Mouse (Mus musculus): ENCODE measurements around the gene F12.
A peak's percentile ranks its signal among the peaks of the same experiment; 100 is the strongest.

F12 gene

DNA sequence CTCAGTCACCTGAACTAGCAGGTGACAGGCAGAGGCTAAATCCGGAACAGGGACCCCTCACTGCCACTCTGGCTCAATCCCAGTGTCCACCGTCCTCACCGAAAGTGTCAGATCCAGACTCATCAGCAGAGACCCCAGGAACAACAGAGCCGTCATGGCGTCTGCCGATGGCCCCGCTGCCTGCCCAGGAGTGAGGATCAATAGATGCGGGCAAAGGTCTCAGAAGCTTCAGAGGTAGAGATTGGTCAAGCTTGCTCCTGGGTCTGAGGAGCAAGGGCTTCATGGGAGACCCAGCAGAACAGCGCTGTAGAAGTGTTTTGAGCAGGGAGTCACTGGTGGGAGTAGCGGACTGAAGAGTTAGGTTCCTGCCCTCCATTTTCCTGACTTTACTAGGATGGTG, at the start of gene F12:
Gene F12, minus strand, starts transcription at position 181 of the 400 bp plus-strand sequence.
- DNase-seq (ENCODE audit: low spot score in 2 of 2): no peak

- no peak for DNase-seq (ENCODE audit: low spot score in 2 of 2)
Observed at GRCm38 (mm10) chr13:55476256-55476655, 49.7 kb upstream of the F12 start.

- DNase-seq (ENCODE audit: low spot score in 2 of 2): no peak
Observed at GRCm38 (mm10) chr13:55475750-55476149, 49.2 kb upstream of the F12 start.

DNA sequence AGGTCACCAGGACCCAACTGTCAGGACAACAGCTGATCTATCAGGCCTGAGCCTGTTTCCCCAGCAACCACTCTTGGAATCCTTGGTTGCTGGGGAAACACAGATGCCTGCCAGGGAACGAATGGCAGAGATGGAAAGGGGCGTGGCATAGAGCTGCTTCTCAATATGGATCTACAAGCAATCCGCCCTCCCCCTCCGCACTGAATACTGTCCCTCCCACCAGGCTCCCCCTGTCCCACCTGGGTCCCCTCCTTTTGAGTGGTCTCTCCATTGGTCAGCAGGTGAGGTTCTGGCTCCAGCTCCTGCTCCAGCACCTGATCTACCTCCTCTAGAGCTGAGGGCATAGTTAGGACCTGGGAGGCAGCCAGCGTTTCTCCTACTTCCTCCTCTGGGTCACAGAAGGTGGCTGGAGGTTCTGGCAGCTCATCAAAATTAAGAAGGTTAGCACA, 48.1 kb upstream of the F12 start:
- DNase-seq (ENCODE audit: low spot score in 2 of 2): no peak

- DNase-seq (ENCODE audit: low spot score in 2 of 2): no peak
Observed at GRCm38 (mm10) chr13:55473961-55474360, 47.4 kb upstream of the F12 start.

GRCm38 (mm10) chr13:55473076-55473831, 46.7 kb upstream of the F12 start:
- DNase-seq (ENCODE audit: low spot score in 2 of 2): no peak

- no peak for DNase-seq (ENCODE audit: low spot score in 2 of 2)
Observed at GRCm38 (mm10) chr13:55472132-55473022, 45.8 kb upstream of the F12 start.

DNA sequence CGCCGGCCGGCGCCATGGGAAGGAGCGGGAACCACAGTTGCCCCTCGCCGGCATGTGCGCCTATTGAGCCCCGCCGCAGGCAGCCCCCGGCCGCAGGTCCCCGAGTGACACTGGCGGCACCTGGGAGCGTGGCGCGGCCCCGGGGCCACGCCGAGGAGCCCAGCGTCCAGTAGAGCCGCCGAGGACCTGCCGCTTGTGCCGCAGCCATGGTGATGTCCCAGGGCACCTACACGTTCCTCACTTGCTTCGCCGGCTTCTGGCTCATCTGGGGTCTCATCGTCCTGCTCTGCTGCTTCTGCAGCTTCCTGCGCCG, 45.2 kb upstream of the F12 start:
- DNase-seq (ENCODE audit: low spot score in 2 of 2): no peak

DNA sequence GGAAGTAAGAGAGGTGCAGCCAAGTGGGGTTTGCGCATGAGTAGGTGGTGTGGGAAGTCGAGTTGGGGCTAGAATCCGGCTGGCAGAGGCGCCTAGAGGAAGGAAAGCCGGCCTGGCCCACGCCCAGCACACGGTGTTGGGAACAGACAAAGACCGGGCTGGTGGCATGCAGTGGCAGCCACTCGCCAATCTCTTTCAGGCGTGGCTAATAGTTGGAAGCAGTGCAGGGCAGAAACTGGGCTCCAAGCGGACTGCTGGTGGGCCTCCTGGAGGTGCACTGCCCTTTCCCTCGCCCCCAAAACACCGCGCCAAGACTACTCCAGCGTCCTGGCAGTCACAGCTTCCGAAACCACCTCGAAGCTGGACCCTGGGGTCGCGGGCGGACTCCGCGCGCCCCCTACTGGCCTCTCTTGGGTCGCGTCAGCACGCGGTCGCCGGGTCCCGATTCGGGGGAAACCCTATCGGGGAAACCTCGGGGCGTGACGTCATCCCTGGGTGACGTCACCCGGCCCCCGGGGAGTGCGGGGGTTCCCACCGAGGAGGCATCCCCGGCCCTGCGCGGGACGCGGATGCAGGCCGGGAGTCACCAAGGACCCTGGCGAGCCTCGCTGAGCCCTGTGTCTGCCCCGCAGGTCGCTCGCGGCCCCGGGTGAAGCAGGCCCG, 44.7 kb upstream of the F12 start:
- DNase-seq (ENCODE audit: low spot score in 2 of 2): peak; percentile 70 to 78

DNA sequence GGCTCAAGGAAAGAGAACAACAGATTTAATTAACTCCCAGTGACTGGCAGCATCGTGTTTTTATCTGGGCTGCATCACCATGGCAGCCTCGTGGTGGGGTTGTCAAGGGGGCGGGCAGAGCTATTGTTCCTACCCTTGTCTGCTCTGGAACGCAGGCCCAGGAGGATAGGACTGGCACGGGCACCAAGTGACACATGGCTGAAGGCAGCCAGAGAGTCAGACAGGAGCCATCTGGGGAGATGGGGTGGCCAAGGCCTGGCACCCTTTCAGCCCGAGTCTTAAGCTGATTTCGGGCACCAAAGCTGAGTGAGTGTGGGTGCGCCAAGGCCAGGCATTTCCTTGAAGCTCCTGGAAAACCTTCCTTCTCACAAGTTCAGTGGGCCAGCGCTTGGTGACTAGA, 43.8 kb upstream of the F12 start:
- no peak for DNase-seq (ENCODE audit: low spot score in 2 of 2)

- no peak for DNase-seq (ENCODE audit: low spot score in 2 of 2)
Observed at GRCm38 (mm10) chr13:55468851-55469560, 42.4 kb upstream of the F12 start.

DNA sequence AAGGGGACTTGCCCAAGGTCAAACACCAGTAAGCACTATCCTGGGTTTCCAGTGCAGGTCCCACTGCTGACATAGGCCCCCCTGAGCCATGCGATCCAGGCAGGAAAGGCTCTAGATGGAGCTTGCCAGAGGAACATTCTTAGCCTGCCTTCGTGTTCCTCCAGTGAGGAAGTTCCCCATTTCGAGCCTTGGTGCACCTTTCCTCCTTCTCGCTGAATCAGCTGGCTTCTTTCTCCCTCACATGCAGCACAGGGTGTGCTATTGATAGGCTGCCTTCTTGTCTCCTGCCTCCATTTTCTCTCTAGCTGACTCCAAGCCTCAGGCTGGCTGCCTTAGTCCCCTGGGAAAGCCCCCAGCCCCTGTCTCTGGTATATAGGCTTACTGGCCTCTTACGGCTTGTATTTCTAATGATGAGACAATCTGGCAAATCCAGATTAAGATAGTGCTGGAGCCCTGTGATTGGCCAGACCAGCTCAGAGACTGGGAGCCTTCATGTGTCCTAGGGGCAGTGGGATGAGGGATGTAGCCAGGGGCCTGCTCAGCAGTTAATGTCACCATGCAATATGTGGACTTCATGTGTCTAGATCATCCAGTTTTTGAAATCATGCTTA, 39.3 kb upstream of the F12 start:
- no peak for DNase-seq (ENCODE audit: low spot score in 2 of 2)

- DNase-seq (ENCODE audit: low spot score in 2 of 2): no peak
Observed at GRCm38 (mm10) chr13:55465184-55465583, 38.6 kb upstream of the F12 start.

DNA sequence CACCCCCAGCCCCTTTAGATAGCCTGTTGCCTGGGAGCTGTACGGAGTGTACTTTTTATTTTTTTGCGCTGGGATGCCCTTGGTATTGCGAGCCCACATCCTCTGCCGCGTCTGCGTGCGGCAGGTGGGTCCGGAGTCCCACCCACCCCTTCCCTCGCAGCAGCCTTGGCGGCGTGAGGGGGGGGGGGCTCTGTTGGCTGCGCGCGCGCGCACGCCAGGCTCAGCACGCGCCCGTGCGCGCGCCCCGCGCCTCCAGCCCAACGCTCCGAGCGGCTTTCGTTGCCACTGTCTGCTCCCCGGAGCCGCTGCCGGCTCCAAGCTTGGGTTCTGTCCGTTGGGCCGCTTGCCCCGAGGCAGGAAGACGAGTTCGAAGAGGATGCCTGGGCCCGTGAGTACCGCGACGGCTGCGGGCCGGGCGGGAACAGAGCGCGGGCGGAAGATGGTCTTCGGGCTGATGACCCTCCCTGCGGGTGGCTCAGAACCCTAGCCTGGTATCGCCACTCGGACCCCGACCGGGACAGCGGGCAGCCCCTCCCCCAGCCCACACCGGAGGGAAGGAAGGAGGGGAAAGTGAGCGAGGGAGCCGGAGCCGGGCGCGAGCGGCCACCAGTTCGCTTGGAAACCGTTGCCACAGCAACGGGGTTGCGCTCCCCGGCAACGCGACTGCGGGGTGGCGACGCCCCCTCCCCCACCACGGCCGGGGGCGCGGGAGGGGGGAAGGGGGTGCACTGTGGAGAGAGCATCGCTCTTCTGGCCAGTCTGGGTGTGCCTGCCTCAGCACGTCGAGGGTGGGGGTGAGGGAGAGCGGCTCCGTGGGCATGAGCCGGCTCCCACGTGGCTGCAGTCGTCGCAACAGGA, 37.7 kb upstream of the F12 start, which contains the start of gene Prr7:
Gene Prr7, plus strand, starts transcription at position 241 of the 858 bp plus-strand sequence.
- DNase-seq (ENCODE audit: low spot score in 2 of 2): peak in 1 of 2 experiments; percentile 38

DNA sequence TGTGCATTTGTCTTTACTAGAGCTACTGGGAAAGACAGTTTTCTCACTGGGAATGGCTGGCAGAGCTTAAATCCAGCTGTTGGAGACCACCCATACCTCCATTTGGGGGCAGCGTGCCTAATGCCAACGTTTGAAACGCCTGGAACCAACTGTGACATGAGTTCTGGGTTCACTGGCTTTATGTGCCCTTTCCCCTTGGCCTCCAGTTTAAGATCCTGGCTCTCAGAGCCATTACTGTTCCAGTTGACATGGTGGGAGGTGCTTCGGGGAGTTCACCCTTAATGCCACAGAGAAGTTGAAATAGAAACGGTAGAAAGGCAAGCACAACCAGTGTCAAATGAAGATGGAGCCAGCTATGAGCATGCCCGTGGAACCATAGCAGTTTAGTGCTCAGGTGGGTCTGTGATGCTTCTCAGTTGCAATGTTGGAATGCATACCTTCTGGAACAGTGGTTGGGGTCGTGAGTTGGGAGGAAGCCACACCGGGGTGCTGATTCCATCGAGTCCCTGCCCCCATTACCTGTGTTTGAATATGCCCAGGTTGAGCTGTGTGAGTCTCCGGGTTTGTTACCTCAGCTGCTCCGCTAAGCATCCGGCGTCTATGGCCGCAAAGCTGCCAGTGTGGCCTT, 36.9 kb upstream of the F12 start:
- no peak for DNase-seq (ENCODE audit: low spot score in 2 of 2)

DNA sequence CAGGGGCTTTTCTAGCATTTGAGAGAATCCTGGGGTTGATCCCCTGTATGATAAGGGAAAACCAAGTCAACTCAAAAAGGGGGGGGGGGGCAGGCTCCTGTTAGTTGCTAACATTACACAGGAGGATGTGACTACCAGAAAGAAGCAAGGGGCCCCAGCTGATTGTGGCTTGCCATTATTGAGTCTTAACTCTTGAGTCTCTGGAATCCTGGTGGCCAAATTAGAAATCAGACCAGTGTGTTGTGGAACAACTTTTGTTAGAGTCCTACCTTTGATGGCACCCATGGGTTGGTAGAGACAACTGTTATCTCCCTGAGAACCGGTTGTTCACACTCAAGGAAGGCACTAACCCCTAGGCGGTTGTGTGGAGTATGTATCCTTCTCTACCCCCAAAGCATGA, 36.4 kb upstream of the F12 start:
- no peak for DNase-seq (ENCODE audit: low spot score in 2 of 2)

- no peak for DNase-seq (ENCODE audit: low spot score in 2 of 2)
Observed at GRCm38 (mm10) chr13:55451785-55452549, 25.4 kb upstream of the F12 start.

DNA sequence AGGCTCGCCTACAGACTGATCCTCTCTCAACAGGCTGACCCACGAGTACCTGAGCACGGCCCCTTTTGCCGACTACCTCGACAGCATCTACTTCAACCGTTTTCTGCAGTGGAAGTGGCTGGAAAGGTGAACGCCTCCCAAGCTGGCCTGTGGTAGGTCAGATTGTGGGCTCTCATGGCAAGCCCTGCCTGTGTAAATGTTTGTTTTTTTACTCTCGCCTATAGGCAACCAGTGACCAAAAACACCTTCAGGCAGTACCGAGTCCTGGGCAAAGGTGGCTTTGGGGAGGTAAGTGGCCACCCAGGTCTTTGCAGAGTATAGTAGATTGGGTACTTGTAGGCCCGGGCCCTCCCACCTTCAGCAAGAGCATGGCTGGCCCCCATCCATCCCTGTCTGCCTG, 24.7 kb upstream of the F12 start:
- no peak for DNase-seq (ENCODE audit: low spot score in 2 of 2)

- DNase-seq (ENCODE audit: low spot score in 2 of 2): no peak
Observed at GRCm38 (mm10) chr13:55450511-55450980, 24.0 kb upstream of the F12 start.

Measured in spleen, postnatal 14 days (tissue).